Mouse (Mus musculus) embryonic facial prominence, embryonic 11.5 days (tissue): ENCODE measurements around the gene Olfr116. TPM values are rescaled to one million over a fixed set of nuclear protein-coding genes. Genes with fewer than 3 reads are reported as not detected.

Experiments
- ATAC-seq: fragments of 200-750 bp; cut with Nextera tagmentation; replicated peaks from 2 replicates; pipeline ENCODE4 v1.8.0; 2017; ENCODE audit warnings: low read depth; ENCODE audit not compliant: insufficient number of reproducible peaks, low FRiP score, low TSS enrichment
- DNase-seq: peaks from one replicate; pipeline ENCODE4 v3.0.0-alpha.2; 2015; ENCODE audit warnings: low spot score
- H3K27ac ChIP-seq: fragments of 300-500 bp; sonication (generic); replicated peaks from 2 replicates; pipeline ENCODE4 v1.5.1; 2014; ENCODE audit warnings: mild to moderate bottlenecking, low read depth, low read length, control low read depth
- H3K27me3 ChIP-seq: fragments of 300-500 bp; sonication (generic); 2 replicates; pipeline ENCODE4 v1.6.1; 2014; ENCODE audit warnings: mild to moderate bottlenecking, low read length, moderate library complexity, mixed read lengths; ENCODE audit not compliant: control insufficient read depth, insufficient read depth
- H3K36me3 ChIP-seq: fragments of 300-500 bp; sonication (generic); replicated peaks from 2 replicates; pipeline ENCODE4 v1.6.1; 2014; ENCODE audit warnings: low read depth, mild to moderate bottlenecking, low read length, moderate library complexity, mixed read lengths; ENCODE audit not compliant: control insufficient read depth, insufficient read depth
- H3K4me1 ChIP-seq: fragments of 300-500 bp; sonication (generic); 2 replicates; pipeline ENCODE4 v1.6.1; 2014; ENCODE audit warnings: low read length, mixed read lengths; ENCODE audit not compliant: control insufficient read depth, insufficient read depth
- H3K4me2 ChIP-seq: fragments of 300-500 bp; sonication (generic); 2 replicates; pipeline ENCODE4 v1.6.1; 2014; ENCODE audit warnings: low read depth, mild to moderate bottlenecking, control low read depth, low read length, moderate library complexity
- H3K4me3 ChIP-seq: fragments of 300-500 bp; sonication (generic); 2 replicates; pipeline ENCODE4 v1.5.1; 2014; ENCODE audit warnings: low read depth, low read length, control low read depth
- H3K9ac ChIP-seq: fragments of 300-500 bp; sonication (generic); replicated peaks from 2 replicates; pipeline ENCODE4 v1.6.1; 2014; ENCODE audit warnings: mild to moderate bottlenecking, control low read depth, low read length
- H3K9me3 ChIP-seq: fragments of 300-500 bp; sonication (generic); replicated peaks from 2 replicates; pipeline ENCODE4 v1.6.1; 2016; ENCODE audit warnings: mild to moderate bottlenecking, low read length, inconsistent platforms, mixed read lengths; ENCODE audit not compliant: control insufficient read depth
- WGBS: fragments of 180-500 bp; shearing (Covaris S2); extraction: QIAGEN DNeasy Blood & Tissue Kit; methylation state at CpG from one replicate; pipeline ENCODE4 v1.1.7; 2014; 5-methylcytosine and 5-hydroxymethylcytosine counted together
- polyA plus RNA-seq: library from polyadenylated mRNA; unstranded; fragments of >200 nt; fragmentation: Nextera tagmentation; extraction: Ambion mirVana; gene quantifications from 2 replicates; pipeline ENCODE4 v1.2.1, GENCODE M21; 2014

Gene Olfr116
- not detected in 2 replicates for polyA plus RNA-seq

DNA sequence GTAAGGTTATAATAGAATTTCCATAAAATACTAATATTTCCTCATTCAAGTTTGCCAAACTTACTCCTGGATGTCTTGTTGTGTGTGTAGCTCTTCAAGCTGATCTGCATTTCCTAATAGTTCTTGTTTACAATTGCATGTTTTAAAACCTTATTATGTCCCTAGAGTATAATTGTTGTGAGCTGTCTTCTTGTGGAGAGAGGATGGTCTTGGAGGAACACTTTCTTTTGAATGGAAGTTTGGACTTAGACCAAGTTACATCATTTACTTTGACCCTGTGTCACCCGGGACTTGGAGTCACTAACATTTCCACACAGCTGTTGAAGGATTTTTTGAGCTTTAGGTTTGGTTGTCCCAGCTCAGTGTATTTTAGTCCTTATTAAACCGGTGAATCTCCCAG, at the start of gene Olfr116, which contains the start of gene Olfr115:
Gene Olfr116 (minus strand): TSS at position 191 of the 400 bp plus-strand sequence.
Gene Olfr115 (minus strand): TSS at position 101 of the 400 bp plus-strand sequence.
- Histone ChIP-seq H3K9ac (no peak within 1 kb of the TSS), H3K4me3 (no peak within 1 kb of the TSS), H3K4me2 (no peak within 1 kb of the TSS), H3K9me3 (no peaks in the 10 kb centered on the region), H3K27ac (no peak within 1 kb of the TSS), H3K27me3 (no peaks in the 10 kb centered on the region), H3K36me3 (no peaks in the 10 kb centered on the region), H3K4me1 (no peaks in the 10 kb centered on the region)
- 80% methylated on average over 2 of the region's 2 CpGs for WGBS
- ATAC-seq (no peak), DNase-seq (no peak)

DNA sequence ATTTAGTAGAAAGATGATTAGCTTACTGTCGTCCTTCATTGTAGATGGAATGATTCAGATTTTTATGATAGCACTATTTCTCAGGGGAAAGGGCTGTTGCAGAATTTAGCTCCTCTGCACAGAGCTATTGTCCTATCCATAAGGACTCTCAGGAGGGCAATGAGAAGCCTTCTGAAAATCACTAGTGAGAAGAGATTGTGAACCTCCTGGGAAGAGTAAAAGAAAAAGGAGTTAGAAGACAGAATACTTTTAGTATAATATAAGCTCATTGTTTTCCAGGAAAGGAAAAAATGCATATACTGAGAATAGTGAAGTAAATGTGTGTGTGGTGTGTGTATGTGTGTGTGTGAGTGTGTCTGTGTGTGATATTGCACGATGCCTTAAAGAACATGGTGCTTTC, 39.7 kb upstream of the Olfr116 start, which contains the start of gene Olfr118:
Gene Olfr118 (plus strand): TSS at position 301 of the 400 bp plus-strand sequence.
- Histone ChIP-seq H3K27me3 (no peaks in the 10 kb centered on the region), H3K36me3 (no peaks in the 10 kb centered on the region), H3K4me3 (no peak within 1 kb of the TSS), H3K27ac (no peak within 1 kb of the TSS), H3K9ac (no peak within 1 kb of the TSS), H3K4me2 (no peak within 1 kb of the TSS), H3K9me3 (no peaks in the 10 kb centered on the region), H3K4me1 (no peaks in the 10 kb centered on the region)
- DNase-seq (no peak), ATAC-seq (no peak)
- WGBS: 68% methylated on average over 2 of the region's 2 CpGs

GRCm38 (mm10) chr17:37663682-37664081, 36.7 kb upstream of the Olfr116 start, which contains the start of gene Olfr117:
TSS of gene Olfr117 (minus strand) at chr17:37663782.
- ATAC-seq (no peak), DNase-seq (no peak)
- Histone ChIP-seq H3K4me1 (no peaks in the 10 kb centered on the region), H3K36me3 (no peaks in the 10 kb centered on the region), H3K9me3 (no peaks in the 10 kb centered on the region), H3K4me3 (no peak within 1 kb of the TSS), H3K27ac (no peak within 1 kb of the TSS), H3K9ac (no peak within 1 kb of the TSS), H3K4me2 (no peak within 1 kb of the TSS), H3K27me3 (no peaks in the 10 kb centered on the region)
- 55% methylated on average over 1 of the region's 1 CpGs for WGBS

DNA sequence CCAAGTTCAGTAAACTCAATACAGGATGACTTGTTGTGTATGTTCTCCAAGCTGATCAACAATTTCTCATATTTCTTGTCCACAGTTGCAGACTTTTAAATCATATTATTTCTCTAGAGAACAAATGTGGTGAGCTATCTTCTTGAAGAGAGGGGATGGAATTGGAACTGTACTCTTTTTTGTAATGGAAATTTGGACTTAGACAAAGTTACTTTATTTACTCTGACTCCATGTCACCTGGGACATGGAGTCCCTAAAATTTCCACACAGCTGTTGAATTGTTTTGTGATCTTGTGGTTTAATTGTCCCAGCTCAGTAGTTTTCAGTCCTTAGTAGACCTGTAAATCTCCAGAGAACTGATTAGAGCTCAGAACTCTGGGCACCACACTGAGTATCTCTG, 34.4 kb downstream of the Olfr116 start, which contains the start of gene Olfr114:
Gene Olfr114 (minus strand): TSS at position 101 of the 400 bp plus-strand sequence.
- Histone ChIP-seq H3K4me2 (no peak within 1 kb of the TSS), H3K9ac (no peak within 1 kb of the TSS), H3K27ac (no peak within 1 kb of the TSS), H3K4me1 (no peaks in the 10 kb centered on the region), H3K4me3 (no peak within 1 kb of the TSS), H3K36me3 (no peaks in the 10 kb centered on the region), H3K9me3 (no peaks in the 10 kb centered on the region), H3K27me3 (no peaks in the 10 kb centered on the region)
- no peak for DNase-seq
- no peak for ATAC-seq

DNA sequence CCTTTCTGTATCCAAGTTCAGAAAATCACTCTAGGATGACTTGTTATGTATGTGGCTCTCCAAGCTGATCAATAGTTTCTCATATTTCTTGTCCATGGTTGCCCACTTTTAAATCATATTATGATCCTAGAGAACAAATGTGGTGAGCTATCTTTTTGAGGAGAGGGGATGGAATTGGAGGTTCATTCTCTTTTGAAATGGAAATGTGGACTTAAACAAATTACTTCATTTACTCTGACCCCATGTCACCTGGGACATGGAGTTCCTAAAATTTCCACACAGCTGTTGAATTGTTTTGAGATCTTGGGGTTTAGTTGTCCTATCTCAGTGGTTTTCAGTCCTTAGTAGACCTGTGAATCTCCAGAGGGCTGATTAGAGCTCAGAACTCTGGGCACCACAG, 49.4 kb downstream of the Olfr116 start, which contains the start of gene Olfr113:
Gene Olfr113 (minus strand): TSS at position 101 of the 400 bp plus-strand sequence.
- H3K27me3 ChIP-seq: no peaks in the 10 kb centered on the region
- H3K27ac ChIP-seq: no peak within 1 kb of the TSS
- no peaks in the 10 kb centered on the region for H3K9me3 ChIP-seq
- no peak for DNase-seq
- H3K4me1 ChIP-seq: no peaks in the 10 kb centered on the region
- H3K36me3 ChIP-seq: no peaks in the 10 kb centered on the region
- H3K4me2 ChIP-seq: no peak within 1 kb of the TSS
- no peak within 1 kb of the TSS for H3K4me3 ChIP-seq
- H3K9ac ChIP-seq: no peak within 1 kb of the TSS
- ATAC-seq: no peak

Other genes with a start within 250 kb of the Olfr116 start
- not detected in 2 replicates for gene Olfr105-ps, start 248.2 kb downstream of the Olfr116 start, polyA plus RNA-seq
- gene Olfr106-ps, start 236.8 kb downstream of the Olfr116 start, polyA plus RNA-seq: not detected in 2 replicates
- gene Olfr107, start 228.0 kb downstream of the Olfr116 start, polyA plus RNA-seq: not detected in 2 replicates
- not detected in 2 replicates for gene Olfr108, start 181.7 kb downstream of the Olfr116 start, polyA plus RNA-seq
- gene Olfr109, start 168.3 kb downstream of the Olfr116 start, polyA plus RNA-seq: not detected in 2 replicates
- gene H2-M2, start 143.6 kb downstream of the Olfr116 start, polyA plus RNA-seq: not detected in 2 replicates
- gene Olfr110, start 134.7 kb downstream of the Olfr116 start, polyA plus RNA-seq: not detected in 2 replicates
- gene Olfr111, start 119.2 kb downstream of the Olfr116 start, polyA plus RNA-seq: not detected in 2 replicates
- not detected in 2 replicates for gene Olfr112, start 57.7 kb downstream of the Olfr116 start, polyA plus RNA-seq
- not detected in 2 replicates for gene Olfr113, start 49.5 kb downstream of the Olfr116 start, polyA plus RNA-seq
- not detected in 2 replicates for gene Olfr114, start 34.5 kb downstream of the Olfr116 start, polyA plus RNA-seq
- gene Olfr115, start 90 bp downstream of the Olfr116 start, polyA plus RNA-seq: not detected in 2 replicates
- not detected in 2 replicates for gene Olfr117, start 36.6 kb upstream of the Olfr116 start, polyA plus RNA-seq
- not detected in 2 replicates for gene Olfr118, start 39.8 kb upstream of the Olfr116 start, polyA plus RNA-seq
- not detected in 2 replicates for gene Olfr119, start 69.4 kb upstream of the Olfr116 start, polyA plus RNA-seq
- gene Olfr120, start 94.6 kb upstream of the Olfr116 start, polyA plus RNA-seq: not detected in 2 replicates
- not detected in 2 replicates for gene Olfr121, start 121.7 kb upstream of the Olfr116 start, polyA plus RNA-seq
- not detected in 2 replicates for gene Olfr122, start 141.4 kb upstream of the Olfr116 start, polyA plus RNA-seq
- not detected in 2 replicates for gene Olfr123, start 166.3 kb upstream of the Olfr116 start, polyA plus RNA-seq
- not detected in 2 replicates for gene Olfr124, start 172.7 kb upstream of the Olfr116 start, polyA plus RNA-seq
- gene Olfr125, start 205.8 kb upstream of the Olfr116 start, polyA plus RNA-seq: not detected in 2 replicates
- not detected in 2 replicates for gene Olfr126, start 220.3 kb upstream of the Olfr116 start, polyA plus RNA-seq